Mouse (Mus musculus) brain, embryonic 14.5 days (tissue): ENCODE data around the gene Thbs3. TPM values are rescaled to one million over a fixed set of nuclear protein-coding genes. Genes with fewer than 3 reads are reported as not detected.
A peak's percentile ranks its signal among the peaks of the same experiment; 100 is the strongest.

ENCODE experiments used
- DNase-seq: peaks from one replicate; pipeline ENCODE4 v3.0.0-alpha.2; 2011; ENCODE audit warnings: low read depth
- CTCF ChIP-seq: fragments of 200-500 bp; IDR thresholded peaks from 2 replicates; pipeline ENCODE4 v1.5.1; 2012; ENCODE audit warnings: inconsistent platforms, mild to moderate bottlenecking, moderate library complexity, borderline replicate concordance; ENCODE audit not compliant: insufficient read depth, insufficient read length; ENCODE audit errors: extremely low read depth
- POLR2A ChIP-seq: fragments of 200-500 bp; IDR thresholded peaks from 2 replicates; pipeline ENCODE4 v1.6.1; 2012; ENCODE audit warnings: mild to moderate bottlenecking, inconsistent platforms, borderline replicate concordance; ENCODE audit not compliant: poor library complexity, insufficient read depth, insufficient read length, severe bottlenecking; ENCODE audit errors: extremely low read depth
- polyA plus RNA-seq: library from polyadenylated mRNA; depleted of rRNA; stranded (reverse); fragments of >200 nt; gene quantifications from 2 replicates; pipeline ENCODE4 v1.2.3, GENCODE M21; 2012

Gene Thbs3
- polyA plus RNA-seq, 1 experiment = 117 TPM

GRCm38 (mm10) chr3:89246261-89247100 lies 31.5 kb downstream of the Thbs3 start, which contains the start of gene Trim46:
Gene Trim46, minus strand, starts transcription at chr3:89246309.
- DNase-seq = peak; percentile 97
- TF ChIP-seq POLR2A = peak; percentile 18; the same call in 1 of the 2 replicates
- peak; percentile 96 for TF ChIP-seq CTCF

DNA sequence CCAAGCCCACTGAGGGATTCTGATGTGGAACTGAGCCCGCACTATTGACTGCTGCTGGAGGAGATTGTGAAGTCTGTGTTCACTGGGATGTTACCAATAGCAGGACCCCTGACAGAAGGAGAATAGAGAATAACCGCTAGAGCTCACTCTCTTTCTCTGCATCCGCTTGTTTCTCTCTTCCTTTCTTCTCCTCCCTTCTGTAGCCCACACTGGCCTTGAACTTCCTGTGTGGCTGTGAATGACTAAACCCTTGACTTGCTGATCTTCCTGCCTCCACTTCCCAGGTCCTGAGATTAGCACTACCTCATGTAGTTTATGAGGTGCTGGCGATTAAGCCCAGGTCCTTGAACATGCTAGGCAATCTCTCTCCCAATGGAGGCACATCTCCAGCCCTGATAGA lies 32.5 kb downstream of the Thbs3 start:
- no peak for DNase-seq
- TF ChIP-seq CTCF (no peak), POLR2A (no peak)

- TF ChIP-seq CTCF = peak; percentile 63
- TF ChIP-seq POLR2A = no peak
- peak; percentile 62 for DNase-seq
Measured at GRCm38 (mm10) chr3:89250435-89251040, 35.6 kb downstream of the Thbs3 start.

DNA sequence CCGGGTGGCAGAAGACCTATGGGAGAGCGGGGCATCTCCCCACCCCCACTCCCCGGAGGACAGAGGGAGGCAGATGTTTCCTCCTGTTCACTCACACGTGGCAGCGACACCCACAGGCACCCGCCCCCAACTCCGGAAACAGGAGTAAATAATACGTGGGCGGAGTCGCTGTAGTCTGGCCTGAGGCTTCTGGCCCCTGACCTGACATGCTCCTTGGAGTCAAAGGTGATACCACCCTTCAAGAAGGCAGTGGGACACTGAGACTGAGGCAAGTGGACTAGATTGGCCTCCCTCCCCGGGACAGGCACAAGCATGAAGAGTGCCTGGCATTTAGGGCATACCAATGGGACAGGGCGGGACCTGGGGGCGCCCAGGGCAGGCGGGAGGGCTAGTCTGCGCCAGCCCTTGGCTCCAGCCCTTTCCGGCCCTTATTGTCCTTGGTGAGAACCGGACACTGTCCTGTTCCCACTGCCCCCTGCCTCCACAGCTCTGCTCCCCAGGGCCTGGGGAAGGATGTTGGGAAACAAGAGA lies 36.5 kb downstream of the Thbs3 start:
- TF ChIP-seq CTCF (no peak), POLR2A (no peak)
- no peak for DNase-seq

- DNase-seq = no peak
- TF ChIP-seq CTCF = no peak
- no peak for TF ChIP-seq POLR2A
Measured at GRCm38 (mm10) chr3:89254994-89255393, 40.0 kb downstream of the Thbs3 start.

DNA sequence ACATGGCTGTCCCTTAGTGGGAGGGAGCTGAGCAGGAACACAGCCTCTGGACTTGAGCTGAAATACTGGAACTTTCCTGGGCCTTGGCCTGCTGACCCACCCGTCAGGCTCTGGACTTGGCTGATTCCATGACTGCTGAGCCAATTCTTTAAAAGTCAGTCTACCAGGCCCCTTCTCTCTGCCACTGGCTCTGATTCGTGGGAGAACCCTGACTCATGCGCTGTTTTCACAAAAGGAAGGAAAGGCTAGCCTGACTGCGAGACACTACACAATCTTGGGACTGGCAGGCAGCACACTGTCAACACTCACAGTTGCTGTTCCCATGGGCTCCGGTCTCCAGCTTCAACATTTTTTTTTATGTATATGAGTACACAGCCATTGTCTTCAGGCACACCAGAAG lies 41.2 kb downstream of the Thbs3 start:
- TF ChIP-seq POLR2A (no peak), CTCF (no peak)
- no peak for DNase-seq

- no peak for TF ChIP-seq POLR2A
- no peak for TF ChIP-seq CTCF
- no peak for DNase-seq
Measured at GRCm38 (mm10) chr3:89259076-89259475, 44.1 kb downstream of the Thbs3 start, which contains the start of gene Dpm3. Gene Dpm3, plus strand, starts transcription at chr3:89259358.

- TF ChIP-seq CTCF = no peak
- no peak for TF ChIP-seq POLR2A
- no peak for DNase-seq
Measured at GRCm38 (mm10) chr3:89260211-89260610, 45.2 kb downstream of the Thbs3 start.

GRCm38 (mm10) chr3:89262417-89262816 lies 47.4 kb downstream of the Thbs3 start:
- DNase-seq = no peak
- TF ChIP-seq POLR2A (no peak), CTCF (no peak)

GRCm38 (mm10) chr3:89266439-89266893 lies 51.5 kb downstream of the Thbs3 start:
- TF ChIP-seq CTCF (no peak), POLR2A (peak; percentile 64; the same call in 1 of the 2 replicates)
- peak; percentile 95 for DNase-seq

GRCm38 (mm10) chr3:89268916-89269315 lies 53.9 kb downstream of the Thbs3 start:
- TF ChIP-seq CTCF = no peak
- TF ChIP-seq POLR2A = no peak
- no peak for DNase-seq

- TF ChIP-seq CTCF (peak; percentile 35; the same call in 1 of the 2 replicates), POLR2A (peak; percentile 49; the same call in 1 of the 2 replicates)
- peak; percentile 88 for DNase-seq
Measured at GRCm38 (mm10) chr3:89270051-89270755, 55.2 kb downstream of the Thbs3 start, which contains the start of gene Slc50a1. Gene Slc50a1, minus strand, starts transcription at chr3:89270570.
